Mouse (Mus musculus) layer of hippocampus, adult 9-10 months (tissue): ENCODE results near the gene Alyref2.

Experiments used
- DNase-seq: peaks from one replicate; pipeline ENCODE4 v3.0.0; 2022; ENCODE audit warnings: low spot score

Alyref2 gene

GRCm38 (mm10) chr1:171501016-171501610, 2.2 kb upstream of the Alyref2 start:
- no peak for DNase-seq

GRCm38 (mm10) chr1:171501636-171502080, 1.6 kb upstream of the Alyref2 start:
- no peak for DNase-seq

GRCm38 (mm10) chr1:171502388-171503249, 659 bp upstream of the Alyref2 start:
- no peak for DNase-seq

GRCm38 (mm10) chr1:171503592-171504291, 464 bp downstream of the Alyref2 start:
- peak; percentile 18 for DNase-seq

- no peak for DNase-seq
Observed at GRCm38 (mm10) chr1:171504586-171504985, 1.3 kb downstream of the Alyref2 start.

- DNase-seq, result no peak
Observed at GRCm38 (mm10) chr1:171513234-171513633, 10.0 kb downstream of the Alyref2 start.

- no peak for DNase-seq
Observed at GRCm38 (mm10) chr1:171513760-171514159, 10.5 kb downstream of the Alyref2 start.

- DNase-seq, result no peak
Observed at GRCm38 (mm10) chr1:171515039-171515438, 11.8 kb downstream of the Alyref2 start.

- no peak for DNase-seq
Observed at GRCm38 (mm10) chr1:171515557-171515956, 12.3 kb downstream of the Alyref2 start.

GRCm38 (mm10) chr1:171531367-171531766, 28.1 kb downstream of the Alyref2 start:
- DNase-seq, result no peak

GRCm38 (mm10) chr1:171532830-171533229, 29.6 kb downstream of the Alyref2 start:
- DNase-seq, result no peak

GRCm38 (mm10) chr1:171534557-171534956, 31.3 kb downstream of the Alyref2 start:
- DNase-seq, result no peak

- no peak for DNase-seq
Observed at GRCm38 (mm10) chr1:171535194-171535593, 31.9 kb downstream of the Alyref2 start, which contains the start of gene Itln1. TSS of gene Itln1 (minus strand) at chr1:171535294.

- DNase-seq, result no peak
Observed at GRCm38 (mm10) chr1:171540694-171541093, 37.4 kb downstream of the Alyref2 start.

- no peak for DNase-seq
Observed at GRCm38 (mm10) chr1:171551326-171551725, 48.0 kb downstream of the Alyref2 start.

GRCm38 (mm10) chr1:171552230-171552629, 49.0 kb downstream of the Alyref2 start:
- DNase-seq, result no peak

GRCm38 (mm10) chr1:171553359-171554341, 50.4 kb downstream of the Alyref2 start:
- DNase-seq, result no peak
